Mouse (Mus musculus): ENCODE measurements around the gene Mtrr.

GRCm38 (mm10) chr13:68574398-68574797 is 7.6 kb downstream of the Mtrr start:
- TF ChIP-seq CTCF (IDR thresholded peaks at IDR 0.05; ENCODE audit: insufficient read depth, low read length) (no peak), POLR2A (IDR thresholded peaks at IDR 0.05; ENCODE audit: borderline replicate concordance, extremely low read depth, low read depth, low read length) (no peak)
